Mouse (Mus musculus) liver, embryonic 11.5 days (tissue): ENCODE measurements at regions not wholly inside any gene's neighbourhood (a gene's known extent, or its start where the extent isn't known, plus 50 kb on each side); places are given as distances from the start of the nearest gene placed in this dataset.

Experiments used
- ATAC-seq: fragments of 200-750 bp; cut with Nextera tagmentation; replicated peaks from 2 replicates; pipeline ENCODE4 v1.8.0; 2017; ENCODE audit warnings: moderate number of reproducible peaks, mild to moderate bottlenecking, moderate TSS enrichment, moderate library complexity; ENCODE audit not compliant: low FRiP score
- DNase-seq: peaks from one replicate; pipeline ENCODE4 v3.0.0-alpha.2; 2017; ENCODE audit warnings: low spot score
- H3K27ac ChIP-seq: fragments of 300-500 bp; sonication (generic); 2 replicates; pipeline ENCODE4 v1.5.1; 2014; ENCODE audit warnings: mild to moderate bottlenecking, low read depth, low read length, control low read depth
- H3K27me3 ChIP-seq: fragments of 300-500 bp; sonication (generic); replicated peaks from 2 replicates; pipeline ENCODE4 v1.6.1; 2014; ENCODE audit warnings: low read length, mixed read lengths; ENCODE audit not compliant: control insufficient read depth, insufficient read depth
- H3K36me3 ChIP-seq: fragments of 300-500 bp; sonication (generic); 2 replicates; pipeline ENCODE4 v1.6.1; 2014; ENCODE audit warnings: mild to moderate bottlenecking, low read length, moderate library complexity, mixed read lengths; ENCODE audit not compliant: control insufficient read depth, insufficient read depth
- H3K4me1 ChIP-seq: fragments of 300-500 bp; sonication (generic); replicated peaks from 2 replicates; pipeline ENCODE4 v1.6.1; 2014; ENCODE audit warnings: low read length, mixed read lengths; ENCODE audit not compliant: control insufficient read depth, insufficient read depth
- H3K4me2 ChIP-seq: fragments of 300-500 bp; sonication (generic); 2 replicates; pipeline ENCODE4 v1.6.1; 2014; ENCODE audit warnings: mild to moderate bottlenecking, control low read depth, moderate library complexity
- H3K4me3 ChIP-seq: fragments of 300-500 bp; sonication (generic); 2 replicates; pipeline ENCODE4 v1.5.1; 2014; ENCODE audit warnings: low read depth, low read length, control low read depth
- H3K9ac ChIP-seq: fragments of 300-500 bp; sonication (generic); 2 replicates; pipeline ENCODE4 v1.6.1; 2014; ENCODE audit warnings: low read depth, low read length, control low read depth
- H3K9me3 ChIP-seq: fragments of 300-500 bp; sonication (generic); 2 replicates; pipeline ENCODE4 v1.6.1; 2016; ENCODE audit warnings: low read length, inconsistent platforms, mixed read lengths; ENCODE audit not compliant: control insufficient read depth
- WGBS: fragments of 180-500 bp; shearing (Covaris S2); extraction: QIAGEN DNeasy Blood & Tissue Kit; methylation state at CpG from one replicate; pipeline ENCODE4 v1.1.7; 2014; 5-methylcytosine and 5-hydroxymethylcytosine counted together

- no peaks in the 10 kb centered on the region for H3K27me3 ChIP-seq
- no peaks in the 10 kb centered on the region for H3K36me3 ChIP-seq
- H3K4me2 ChIP-seq, result peak overlapping the region; percentile 54
- peak overlapping the region; percentile 2; the same call in 1 of the 2 replicates for H3K9ac ChIP-seq
- no peaks in the 10 kb centered on the region for H3K9me3 ChIP-seq
- no peak overlapping the region; the same call in 1 of the 2 replicates for H3K4me3 ChIP-seq
- H3K27ac ChIP-seq, result no peak overlapping the region
- 16% methylated on average over 16 of the region's 16 CpGs for WGBS
- ATAC-seq (peak; percentile 41), DNase-seq (peak; percentile 61)
- H3K4me1 ChIP-seq, result peaks cover 9% of the 10 kb centered on the region
Observed at GRCm38 (mm10) chr14:31891500-31892185, 61.2 kb upstream of the Ankrd28 start.

- Histone ChIP-seq H3K27ac (no peak overlapping the region), H3K36me3 (no peaks in the 10 kb centered on the region), H3K4me3 (no peak overlapping the region), H3K4me2 (no peak overlapping the region), H3K27me3 (no peaks in the 10 kb centered on the region), H3K9ac (no peak overlapping the region), H3K9me3 (no peaks in the 10 kb centered on the region), H3K4me1 (peaks cover 9% of the 10 kb centered on the region)
- ATAC-seq (no peak), DNase-seq (no peak)
- 33% methylated on average over 6 of the region's 6 CpGs for WGBS
Observed at GRCm38 (mm10) chr14:31892186-31892510, 61.7 kb upstream of the Ankrd28 start.

- DNase-seq (no peak), ATAC-seq (no peak)
- no peak overlapping the region for H3K4me3 ChIP-seq
- no peaks in the 10 kb centered on the region for H3K27me3 ChIP-seq
- H3K27ac ChIP-seq, result no peak overlapping the region
- WGBS, result 59% methylated on average over 1 of the region's 1 CpGs
- peaks cover 2% of the 10 kb centered on the region for H3K4me1 ChIP-seq
- H3K4me2 ChIP-seq, result no peak overlapping the region
- H3K36me3 ChIP-seq, result no peaks in the 10 kb centered on the region
- no peaks in the 10 kb centered on the region for H3K9me3 ChIP-seq
- H3K9ac ChIP-seq, result no peak overlapping the region
Observed at GRCm38 (mm10) chr14:31896500-31896899, 66.0 kb upstream of the Ankrd28 start.

- no peak for ATAC-seq
- H3K9me3 ChIP-seq, result no peaks in the 10 kb centered on the region
- 79% methylated on average over 8 of the region's 8 CpGs for WGBS
Observed at GRCm38 (mm10) chr14:31899504-31899903, 69.1 kb upstream of the Ankrd28 start.

GRCm38 (mm10) chr14:31899906-31900305 lies 69.5 kb upstream of the Ankrd28 start:
- DNase-seq (no peak), ATAC-seq (no peak)
- Histone ChIP-seq H3K27ac (no peak overlapping the region), H3K4me1 (no peaks in the 10 kb centered on the region), H3K36me3 (no peaks in the 10 kb centered on the region), H3K9me3 (no peaks in the 10 kb centered on the region), H3K27me3 (no peaks in the 10 kb centered on the region), H3K4me2 (no peak overlapping the region), H3K4me3 (no peak overlapping the region), H3K9ac (no peak overlapping the region)
- 83% methylated on average over 4 of the region's 4 CpGs for WGBS

More at GRCm38 (mm10) chr14:31899504-31899903, 69.1 kb upstream of the Ankrd28 start:
- Histone ChIP-seq H3K9ac (no peak overlapping the region), H3K27ac (no peak overlapping the region), H3K36me3 (no peaks in the 10 kb centered on the region), H3K27me3 (no peaks in the 10 kb centered on the region), H3K4me1 (no peaks in the 10 kb centered on the region), H3K4me3 (no peak overlapping the region), H3K4me2 (no peak overlapping the region)
- DNase-seq, result no peak

- 58% methylated on average over 4 of the region's 4 CpGs for WGBS
Observed at GRCm38 (mm10) chr14:31901901-31902300, 71.5 kb upstream of the Ankrd28 start.

GRCm38 (mm10) chr14:31903664-31904063 lies 73.2 kb upstream of the Ankrd28 start:
- 76% methylated on average over 3 of the region's 3 CpGs for whole genome bisulfite sequencing
- H3K27me3 ChIP-seq, result no peaks in the 10 kb centered on the region
- no peaks in the 10 kb centered on the region for H3K9me3 ChIP-seq
- no peak for ATAC-seq
- no peak overlapping the region for H3K4me2 ChIP-seq
- H3K4me1 ChIP-seq, result no peaks in the 10 kb centered on the region
- H3K36me3 ChIP-seq, result no peaks in the 10 kb centered on the region
- H3K27ac ChIP-seq, result no peak overlapping the region
- H3K4me3 ChIP-seq, result no peak overlapping the region
- H3K9ac ChIP-seq, result no peak overlapping the region
- no peak for DNase-seq

More at GRCm38 (mm10) chr14:31901901-31902300, 71.5 kb upstream of the Ankrd28 start:
- no peak for ATAC-seq
- H3K9ac ChIP-seq, result no peak overlapping the region
- no peaks in the 10 kb centered on the region for H3K27me3 ChIP-seq
- H3K27ac ChIP-seq, result no peak overlapping the region
- no peak overlapping the region for H3K4me3 ChIP-seq
- H3K9me3 ChIP-seq, result no peaks in the 10 kb centered on the region
- H3K4me1 ChIP-seq, result no peaks in the 10 kb centered on the region
- H3K36me3 ChIP-seq, result no peaks in the 10 kb centered on the region
- DNase-seq, result no peak
- H3K4me2 ChIP-seq, result no peak overlapping the region

GRCm38 (mm10) chr14:31908591-31908990 lies 78.1 kb upstream of the Ankrd28 start:
- no peak for DNase-seq
- 47% methylated on average over 7 of the region's 7 CpGs for WGBS
- no peak overlapping the region for H3K4me2 ChIP-seq
- no peak overlapping the region for H3K27ac ChIP-seq
- no peak overlapping the region for H3K4me3 ChIP-seq
- no peak for ATAC-seq
- no peaks in the 10 kb centered on the region for H3K36me3 ChIP-seq
- H3K9me3 ChIP-seq, result no peaks in the 10 kb centered on the region
- no peaks in the 10 kb centered on the region; the same call in 1 of the 2 replicates for H3K4me1 ChIP-seq
- no peak overlapping the region for H3K9ac ChIP-seq
- H3K27me3 ChIP-seq, result no peaks in the 10 kb centered on the region

GRCm38 (mm10) chr14:31909291-31909690 lies 78.8 kb upstream of the Ankrd28 start:
- no peaks in the 10 kb centered on the region for H3K9me3 ChIP-seq
- H3K27me3 ChIP-seq, result no peaks in the 10 kb centered on the region
- no peak overlapping the region for H3K9ac ChIP-seq
- no peaks in the 10 kb centered on the region for H3K36me3 ChIP-seq
- no peaks in the 10 kb centered on the region; the same call in 1 of the 2 replicates for H3K4me1 ChIP-seq
- 21% methylated on average over 4 of the region's 4 CpGs for WGBS
- no peak overlapping the region for H3K4me3 ChIP-seq
- H3K4me2 ChIP-seq, result no peak overlapping the region
- H3K27ac ChIP-seq, result no peak overlapping the region
- DNase-seq, result no peak
- no peak for ATAC-seq
